Mouse (Mus musculus): Measurements from ENCODE around the gene Nrf1.

- TF ChIP-seq CTCF (IDR thresholded peaks at IDR 0.05; ENCODE audit: low read depth) (no peak), EP300 (IDR thresholded peaks at IDR 0.05; ENCODE audit: low read depth) (no peak)
These were observed 6.3 kb upstream of the Nrf1 start for GRCm38 (mm10) chr6:30041498-30041897.
